Mouse (Mus musculus): Measurements from ENCODE around the gene Myo15b. TPM values are rescaled to one million over a fixed set of nuclear protein-coding genes. Genes with fewer than 3 reads are reported as not detected.

Gene Myo15b
- total RNA-seq, 2 experiments from 2014 or later = 0.20 TPM

Other genes starting within 250 kb of the Myo15b start
- 100 to 1,000 TPM in 1 of 2 experiments, 10 to 100 TPM in 1; 73.4 to 195 TPM for gene Mif4gd, start 245.4 kb upstream of the Myo15b start, total RNA-seq (2021)
- 10 to 100 TPM; 90.5 to 96.3 TPM for gene Slc25a19, start 230.1 kb upstream of the Myo15b start, total RNA-seq (2021)
- 100 to 1,000 TPM; 132 to 158 TPM for gene Grb2, start 149.8 kb upstream of the Myo15b start, total RNA-seq (2021)
- 10 to 100 TPM; 74.6 to 95.5 TPM for gene Tmem94, start 93.0 kb upstream of the Myo15b start, total RNA-seq (2021)
- 10 to 100 TPM; 58.9 to 72.9 TPM for gene Caskin2, start 44.8 kb upstream of the Myo15b start, total RNA-seq (2021)
- gene Tsen54, start 43.7 kb upstream of the Myo15b start, total RNA-seq (2021) = 10 to 100 TPM; 17.1 to 21.4 TPM
- 10 to 100 TPM in 1 of 2 experiments, 1 to 10 TPM in 1; 4.9 to 10.9 TPM for gene Llgl2, start 34.4 kb upstream of the Myo15b start, total RNA-seq (2021)
- gene Smim5, start 41.6 kb downstream of the Myo15b start, total RNA-seq (2021) = under 1 TPM in 1 of 2 experiments, not detected in 1; 0.26 TPM
- not detected for gene Smim6, start 53.6 kb downstream of the Myo15b start, total RNA-seq (2021)
- gene Sap30bp, start 74.9 kb downstream of the Myo15b start, total RNA-seq (2021) = 10 to 100 TPM; 40.8 to 42.5 TPM
- 10 to 100 TPM; 20.5 to 24.8 TPM for gene Recql5, start 75.1 kb downstream of the Myo15b start, total RNA-seq (2021)
- 1 to 10 TPM; 2.3 to 3.1 TPM for gene Itgb4, start 116.3 kb downstream of the Myo15b start, total RNA-seq (2021)
- 10 to 100 TPM; 40.7 to 50.3 TPM for gene Galk1, start 154.3 kb downstream of the Myo15b start, total RNA-seq (2021)
- gene H3f3b, start 169.6 kb downstream of the Myo15b start, total RNA-seq (2021) = 100 to 1,000 TPM; 347 to 353 TPM
- gene Unk, start 171.9 kb downstream of the Myo15b start, total RNA-seq (2021) = 10 to 100 TPM; 18.3 to 20.2 TPM
- gene Unc13d, start 219.6 kb downstream of the Myo15b start, total RNA-seq (2021) = under 1 TPM; 0.49 to 0.66 TPM
- 100 to 1,000 TPM; 157 to 178 TPM for gene Wbp2, start 228.6 kb downstream of the Myo15b start, total RNA-seq (2021)